Mouse (Mus musculus) gastrocnemius, postnatal 10 days (tissue): ENCODE results near the gene Upb1. TPM values are rescaled to one million over a fixed set of nuclear protein-coding genes. Genes with fewer than 3 reads are reported as not detected.

ENCODE experiments used
- total RNA-seq, 2 experiments: library from RNA; stranded (reverse); gene quantifications; 2 replicates each; pipeline ENCODE4 v1.2.3; 2021

The Upb1 gene
- total RNA-seq, 2 experiments from 2014 or later: 0.20 to 0.21 TPM

Other genes starting within 250 kb of the Upb1 start
- gene Specc1l, start 189.0 kb upstream of the Upb1 start, total RNA-seq: 10 to 100 TPM; 34.3 to 36.2 TPM
- gene Adora2a, start 84.2 kb upstream of the Upb1 start, total RNA-seq: 1 to 10 TPM; 4.3 to 6.2 TPM
- gene Snrpd3, start 116.4 kb downstream of the Upb1 start, total RNA-seq: 100 to 1,000 TPM; 126 to 134 TPM
- 10 to 100 TPM; 46.9 to 47.5 TPM for gene Gucd1, start 116.9 kb downstream of the Upb1 start, total RNA-seq
- gene Lrrc75b, start 159.2 kb downstream of the Upb1 start, total RNA-seq: 1 to 10 TPM; 1.3 to 1.9 TPM
- 1 to 10 TPM in 1 of 2 experiments, under 1 TPM in 1; 0.52 to 1.0 TPM for gene Ggt1, start 160.5 kb downstream of the Upb1 start, total RNA-seq
- 1 to 10 TPM; 5.8 to 7.0 TPM for gene Ggt5, start 188.2 kb downstream of the Upb1 start, total RNA-seq
- gene Susd2, start 242.9 kb downstream of the Upb1 start, total RNA-seq: 1 to 10 TPM; 2.6 to 3.3 TPM